Mouse (Mus musculus) right cerebral cortex, postnatal 4 days (tissue): ENCODE results near the gene Ntf3.

Source experiments
- DNase-seq: peaks from one replicate; pipeline ENCODE4 v3.0.0-alpha.2; 2022

The Ntf3 gene

DNA sequence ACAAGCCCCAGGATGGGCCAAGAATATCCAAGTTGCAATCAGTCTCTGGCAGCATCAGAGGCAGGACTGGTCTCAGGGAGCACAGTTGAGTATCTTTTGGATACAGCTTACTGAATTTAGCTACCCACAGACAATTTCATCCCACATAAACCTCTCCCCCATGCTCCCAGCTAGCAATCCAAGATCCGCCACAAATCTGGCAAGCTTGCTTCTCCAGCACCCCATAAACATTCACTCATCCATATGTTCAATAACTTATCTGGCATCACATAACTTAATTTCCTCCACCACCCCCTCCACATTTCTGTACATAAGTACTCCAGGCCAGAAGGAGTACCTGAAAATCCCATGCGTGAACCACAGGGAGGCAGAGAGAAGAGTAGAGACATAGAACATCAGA lies 10.8 kb downstream of the Ntf3 start:
- DNase-seq, result no peak

DNA sequence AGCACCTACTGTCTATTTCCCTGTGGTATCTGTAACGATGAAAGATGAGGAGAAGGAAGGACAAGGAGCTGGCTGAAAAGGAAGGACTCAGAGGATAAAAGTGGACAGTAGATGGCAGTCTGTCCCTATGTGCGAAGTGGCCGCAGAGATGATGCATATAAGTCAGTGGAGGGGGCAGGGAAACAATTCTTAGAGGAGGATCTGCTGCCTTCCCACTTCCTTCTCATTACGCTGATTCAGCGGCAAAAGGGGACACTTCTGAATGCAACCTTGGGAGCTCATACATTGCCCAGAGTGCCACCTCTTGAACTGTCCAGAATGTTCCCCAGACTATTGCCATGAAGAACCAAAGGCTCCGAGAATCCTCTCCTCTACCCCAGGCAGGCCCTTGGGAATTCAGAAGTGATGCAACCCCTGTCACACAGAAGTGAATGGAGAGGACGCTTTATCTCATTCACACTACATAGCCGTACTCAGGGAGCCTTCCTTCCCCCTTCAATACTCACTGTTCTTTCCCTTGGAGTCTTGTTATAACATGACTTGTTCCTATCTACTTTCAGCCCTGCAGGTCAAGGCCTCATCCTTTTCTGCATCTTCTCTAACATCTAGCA lies 12.2 kb downstream of the Ntf3 start:
- no peak for DNase-seq

DNA sequence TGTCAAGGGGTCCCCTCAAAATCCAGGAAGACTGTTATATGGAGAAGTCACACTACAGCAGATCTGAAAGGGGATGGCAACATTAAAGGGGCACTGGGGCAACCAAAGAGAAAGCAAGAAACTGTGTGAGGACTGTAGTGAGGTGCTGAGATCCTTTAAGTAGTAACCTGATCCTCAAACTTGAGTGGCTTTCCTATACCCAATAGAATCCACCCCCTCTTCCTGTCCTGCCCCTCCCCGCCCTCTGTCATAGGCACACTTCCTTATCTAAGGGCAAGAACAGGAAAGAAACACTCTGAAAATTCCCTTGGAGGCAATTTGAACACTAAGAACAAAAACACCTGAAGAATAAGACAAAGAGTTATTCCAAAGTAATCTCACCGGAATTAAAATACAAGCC lies 13.6 kb downstream of the Ntf3 start:
- no peak for DNase-seq

DNA sequence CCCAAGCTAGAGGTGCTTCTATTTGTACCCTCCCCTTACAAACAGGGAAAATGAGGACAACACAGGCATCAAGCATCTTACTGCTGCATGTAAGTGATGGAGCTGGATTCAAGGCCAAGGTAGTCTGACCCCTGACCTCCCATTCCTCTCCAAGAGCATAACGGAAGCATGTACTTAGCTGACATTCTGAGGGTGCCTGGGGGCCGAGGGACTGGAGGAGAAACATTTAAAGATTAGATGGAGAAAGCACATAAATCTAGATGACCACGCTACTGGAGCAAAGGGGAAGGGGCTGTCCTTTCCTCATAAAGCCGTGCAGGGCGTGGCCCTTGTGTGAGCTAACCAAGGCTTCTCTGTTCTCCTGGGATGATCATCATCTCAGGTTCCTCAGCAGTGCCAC lies 23.1 kb downstream of the Ntf3 start:
- DNase-seq, result no peak

DNA sequence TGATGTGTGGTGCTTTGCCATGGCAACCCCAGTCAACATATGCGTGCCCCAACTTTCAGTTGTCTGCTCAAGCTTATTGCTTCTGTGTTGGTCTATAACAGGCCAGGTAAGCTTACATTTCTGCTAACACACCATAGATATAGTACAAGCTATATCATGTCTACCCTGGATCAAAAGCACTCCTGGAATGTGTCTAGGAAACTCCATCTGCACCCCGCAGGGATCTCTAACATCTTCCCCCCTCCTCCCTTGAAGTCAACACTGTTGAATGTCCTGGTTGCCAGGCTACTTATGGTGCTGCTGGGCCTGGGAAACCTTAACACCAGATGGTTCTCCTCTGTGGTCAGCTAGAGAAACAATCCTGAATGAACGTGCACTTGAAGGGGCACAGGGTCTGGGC lies 24.0 kb downstream of the Ntf3 start:
- DNase-seq, result no peak

DNA sequence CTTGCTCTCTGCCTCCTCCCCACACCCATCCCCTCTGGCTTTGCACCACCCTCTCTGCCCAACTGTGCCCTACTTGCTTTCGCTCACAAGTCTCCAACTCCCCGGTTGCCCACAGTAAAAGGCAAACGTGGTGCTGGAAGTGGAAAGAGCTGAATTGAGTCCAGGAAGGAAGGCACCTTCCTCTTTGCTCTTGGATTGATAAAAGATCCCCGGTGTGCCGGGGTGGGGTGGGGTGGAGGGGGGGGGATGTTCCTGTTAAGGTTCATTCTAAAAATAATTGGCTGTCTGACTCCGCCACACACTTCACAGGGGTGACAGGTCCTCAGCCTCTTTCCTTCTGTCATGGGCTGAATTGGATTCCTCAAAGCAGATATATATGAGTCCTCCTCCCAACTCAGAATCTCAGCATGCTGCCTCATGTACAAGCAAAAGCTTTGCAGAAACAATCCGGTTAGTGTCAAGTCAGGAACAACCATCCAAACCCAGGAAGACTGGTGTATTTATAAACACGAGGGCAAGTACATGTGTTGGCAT lies 24.6 kb downstream of the Ntf3 start:
- no peak for DNase-seq

DNA sequence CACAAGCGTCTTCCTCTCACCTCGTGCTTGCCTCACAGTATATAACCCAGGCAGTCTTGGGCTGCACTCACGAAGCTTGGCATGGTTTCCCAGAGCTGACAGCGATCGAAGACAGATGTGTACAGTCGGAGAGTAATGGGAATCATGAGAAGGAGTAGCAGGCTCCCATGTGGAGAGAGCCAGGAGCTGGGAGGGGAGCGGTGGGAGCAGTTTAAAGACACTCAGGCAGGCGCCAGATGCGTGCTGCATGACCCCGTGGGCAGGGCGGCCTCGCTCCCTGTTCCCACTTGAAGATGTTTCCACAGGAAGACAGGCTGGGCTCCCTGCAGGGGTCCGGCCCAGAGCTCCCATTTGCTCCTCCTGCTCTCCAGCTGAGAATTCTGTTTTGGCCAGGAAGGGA lies 25.2 kb downstream of the Ntf3 start:
- DNase-seq, result no peak

DNA sequence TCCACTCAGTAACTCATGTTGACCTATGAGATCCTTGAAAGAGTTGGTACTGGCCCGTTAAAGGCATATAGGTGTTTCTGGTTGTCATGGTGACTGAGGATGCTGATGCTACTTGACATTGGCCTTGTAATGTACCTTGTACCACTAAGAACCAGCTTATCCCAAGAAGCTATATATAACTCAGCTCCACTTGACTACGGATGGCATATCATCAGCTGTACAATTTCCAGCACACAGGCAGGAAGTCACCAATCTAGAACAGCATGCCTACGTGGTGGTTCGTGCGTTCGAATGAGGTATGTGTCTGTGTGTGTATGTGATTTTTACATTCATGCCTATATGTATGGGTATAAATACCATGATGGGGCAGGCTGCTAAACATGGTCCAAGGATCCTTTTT lies 25.7 kb downstream of the Ntf3 start:
- no peak for DNase-seq

DNA sequence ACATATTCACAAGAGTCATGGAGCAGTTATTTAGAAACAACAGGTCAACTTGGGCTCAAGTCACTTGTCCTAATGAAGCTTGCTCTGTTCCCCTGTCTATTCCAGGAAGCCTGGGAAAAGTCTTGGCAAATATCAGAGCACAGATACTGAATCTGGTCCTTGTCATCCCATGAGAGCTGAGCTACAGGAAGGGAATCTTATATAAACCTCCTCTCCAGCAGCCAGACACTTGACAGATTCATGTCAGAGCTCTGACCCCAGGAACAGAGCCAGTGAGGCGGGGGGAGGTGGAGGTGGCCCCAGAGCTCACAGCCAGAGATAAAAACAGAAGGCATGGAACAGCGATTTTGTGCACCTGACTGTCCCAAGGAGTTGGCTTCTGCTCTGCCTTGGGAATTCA lies 26.3 kb downstream of the Ntf3 start:
- DNase-seq, result no peak

DNA sequence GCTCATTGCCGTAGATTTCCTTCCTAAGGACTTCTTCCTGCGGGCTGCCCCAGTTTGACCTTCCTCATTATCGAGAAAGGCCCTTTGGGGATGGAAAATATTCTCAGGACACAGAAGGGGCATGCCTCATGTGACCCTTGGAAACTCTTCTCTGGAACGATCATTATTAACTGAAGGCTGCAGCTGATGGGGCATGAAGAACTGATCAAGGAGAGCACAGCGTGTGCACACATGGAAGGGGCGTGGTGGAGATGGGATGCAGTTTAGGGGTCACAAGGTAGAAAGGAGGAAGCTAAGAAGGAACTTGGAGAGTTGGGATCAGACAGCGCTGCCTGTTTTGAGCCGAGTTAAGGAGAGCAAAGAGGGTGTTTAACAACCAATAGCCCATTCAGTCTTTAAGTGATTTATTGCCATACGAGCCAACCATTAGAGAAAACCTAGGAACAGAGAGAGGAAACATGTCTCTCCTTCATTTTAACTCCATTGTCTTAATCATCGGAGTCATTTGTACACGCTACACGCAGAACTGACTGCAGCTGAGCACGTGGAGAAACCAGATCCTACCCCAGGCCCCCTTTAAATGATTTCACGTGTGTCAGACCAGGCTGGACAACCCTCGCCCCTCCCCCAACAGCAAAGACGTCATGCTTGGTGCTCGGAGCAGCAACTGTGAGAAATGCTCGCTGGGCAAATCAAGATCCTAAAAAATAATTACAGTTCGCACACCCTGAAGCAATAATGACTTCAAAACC lies 32.4 kb downstream of the Ntf3 start:
- DNase-seq, result no peak

DNA sequence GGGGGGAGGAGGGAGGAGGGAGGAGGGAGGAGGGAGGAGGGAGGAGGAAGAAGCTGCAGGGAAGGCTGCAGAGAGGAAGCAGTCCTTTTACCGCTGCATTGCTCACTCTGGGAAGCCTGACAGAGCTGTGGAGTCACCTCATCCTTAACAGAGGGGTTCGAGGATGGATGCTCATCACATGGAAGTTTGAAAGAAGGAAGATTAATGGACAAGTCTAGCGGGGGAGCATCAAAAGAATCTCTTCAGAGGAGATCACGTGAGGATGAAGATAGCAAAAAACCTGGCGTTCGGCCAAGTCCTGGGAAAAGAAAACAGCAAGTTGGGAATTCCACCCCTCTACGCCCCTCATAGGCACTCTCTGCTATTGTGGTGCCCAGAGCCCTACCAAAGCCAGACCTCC lies 38.5 kb downstream of the Ntf3 start:
- DNase-seq, result no peak

DNA sequence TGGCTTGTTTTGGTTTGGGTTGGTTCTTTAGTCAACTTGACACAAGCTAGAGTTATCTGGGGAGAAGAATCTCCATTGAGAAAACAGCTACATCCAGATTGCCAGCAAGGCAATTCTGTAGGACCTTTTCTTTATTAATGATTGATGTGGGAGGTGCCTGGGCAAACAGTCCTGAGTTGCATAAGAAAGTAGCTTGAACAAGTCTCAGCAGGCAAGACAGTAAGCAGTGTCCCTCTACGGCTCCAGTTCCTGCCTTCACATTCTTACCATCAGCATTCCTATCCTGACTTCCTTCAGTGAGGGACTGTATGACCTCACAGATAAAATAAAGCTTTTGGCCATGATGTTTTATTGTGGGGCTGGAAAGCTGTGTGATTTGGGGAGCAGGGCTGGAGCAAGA lies 48.5 kb downstream of the Ntf3 start:
- DNase-seq, result no peak

DNA sequence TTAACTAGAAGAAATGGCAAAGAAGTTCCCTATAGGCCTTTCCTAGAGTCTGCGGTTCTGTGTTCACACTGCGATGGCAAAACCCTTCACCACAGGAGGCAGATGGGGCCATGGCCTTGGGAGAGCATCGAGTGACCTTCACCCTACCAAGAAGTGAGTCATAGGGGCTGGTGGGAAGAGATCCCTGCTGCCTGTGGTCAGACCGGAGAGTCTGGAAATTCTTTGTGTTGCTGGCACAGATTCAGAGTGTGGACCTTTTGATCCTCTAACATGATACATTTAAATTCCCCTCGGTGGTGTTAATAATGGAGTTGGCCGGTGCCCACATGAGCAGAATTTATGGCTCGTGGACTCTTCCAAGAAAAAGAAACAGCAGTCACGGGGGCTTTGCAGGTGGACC lies 49.5 kb downstream of the Ntf3 start:
- DNase-seq, result no peak

DNA sequence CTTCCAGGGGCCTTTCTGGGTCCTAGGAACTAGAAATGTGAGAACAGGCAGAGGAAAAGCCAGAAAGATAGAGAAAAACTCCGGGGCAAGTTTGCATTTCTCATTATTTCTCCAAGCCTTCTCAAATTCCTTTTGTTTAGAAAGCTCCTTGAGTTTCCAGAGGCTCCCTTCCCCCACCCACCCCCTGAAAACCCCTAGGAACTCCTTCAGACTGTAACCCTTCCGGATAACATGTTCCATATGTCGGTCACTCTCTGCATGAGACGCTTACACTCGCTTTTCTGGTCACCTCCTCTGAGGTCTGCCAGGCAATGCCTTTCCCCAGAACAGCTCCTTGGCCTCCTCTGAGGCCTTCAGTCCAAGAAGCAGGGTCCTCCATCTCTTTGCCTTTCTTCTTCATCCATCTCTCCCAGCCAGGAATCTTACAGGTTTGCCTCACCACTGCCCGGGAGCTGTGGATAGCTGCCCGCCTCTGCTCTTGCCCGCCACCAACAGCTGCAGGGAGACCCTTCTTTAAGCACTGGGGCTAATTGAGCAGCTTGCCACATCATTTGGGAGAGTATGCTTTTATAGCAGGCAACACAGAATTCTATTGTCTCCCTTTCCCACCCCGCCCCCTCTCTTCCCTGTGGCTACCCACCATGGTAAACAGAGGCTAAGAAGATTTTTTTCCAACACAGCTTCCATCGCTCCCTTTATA lies 51.6 kb downstream of the Ntf3 start:
- no peak for DNase-seq

DNA sequence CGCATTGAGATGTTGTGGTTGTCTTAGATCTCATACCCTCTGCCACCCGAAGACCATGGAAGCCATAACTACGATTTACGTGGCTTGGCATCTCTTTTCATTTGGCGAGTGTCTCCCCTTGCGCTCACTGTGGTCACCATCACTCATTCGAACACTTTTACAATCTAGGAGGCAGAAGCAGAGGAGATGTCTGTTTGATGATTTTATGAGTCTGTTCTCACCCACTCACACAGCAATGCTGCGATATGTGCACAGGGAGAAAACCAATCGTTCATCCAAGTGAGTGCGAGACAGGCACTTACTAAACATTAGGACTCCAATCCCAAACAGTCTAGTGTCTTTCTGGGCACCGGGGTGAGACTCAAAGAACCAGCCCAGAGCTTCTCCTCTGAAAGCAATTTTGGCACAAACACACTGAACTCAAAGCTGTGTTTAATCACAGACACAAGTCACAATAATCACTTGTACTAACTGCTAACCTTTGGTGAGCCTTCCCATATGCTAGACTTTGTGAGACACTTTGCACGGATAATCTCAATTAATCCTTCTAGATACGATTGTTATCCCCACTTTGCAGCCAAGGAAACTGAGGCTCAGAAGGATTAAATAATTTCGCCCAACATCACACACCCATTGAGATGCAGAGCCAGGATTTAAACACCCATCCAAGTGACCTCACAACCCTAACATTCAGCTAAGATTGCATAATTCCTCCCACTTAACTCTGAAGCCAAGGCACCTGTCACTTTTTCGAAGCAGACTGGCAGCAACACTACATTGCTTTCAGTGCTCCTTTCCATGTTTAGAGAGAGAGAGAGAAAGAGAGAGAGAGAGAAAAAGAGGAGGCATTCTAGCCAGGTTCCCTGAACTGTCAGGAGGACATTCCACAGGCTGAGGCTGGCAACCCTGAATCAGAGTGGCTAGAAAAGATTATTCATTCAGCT lies 55.5 kb downstream of the Ntf3 start:
- no peak for DNase-seq

DNA sequence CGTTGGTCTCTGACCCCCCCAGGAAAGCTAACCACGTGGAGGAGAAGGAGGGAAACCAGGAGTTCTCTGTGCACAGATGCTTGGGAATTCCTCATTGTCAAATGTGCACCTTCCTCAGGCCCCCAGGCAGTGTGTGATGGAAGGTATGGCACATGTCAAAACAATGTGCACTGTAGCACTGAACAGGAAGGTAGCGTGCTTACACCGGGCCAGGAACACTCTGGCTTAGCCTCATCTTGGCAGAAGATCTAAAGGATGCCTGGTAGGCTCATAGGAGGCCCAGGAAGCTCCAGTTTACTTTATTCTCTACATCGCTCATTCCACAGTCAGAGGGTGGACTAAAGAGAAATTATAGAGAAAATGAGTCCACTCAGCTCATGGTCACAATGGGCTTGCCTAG lies 57.5 kb downstream of the Ntf3 start:
- DNase-seq, result no peak

DNA sequence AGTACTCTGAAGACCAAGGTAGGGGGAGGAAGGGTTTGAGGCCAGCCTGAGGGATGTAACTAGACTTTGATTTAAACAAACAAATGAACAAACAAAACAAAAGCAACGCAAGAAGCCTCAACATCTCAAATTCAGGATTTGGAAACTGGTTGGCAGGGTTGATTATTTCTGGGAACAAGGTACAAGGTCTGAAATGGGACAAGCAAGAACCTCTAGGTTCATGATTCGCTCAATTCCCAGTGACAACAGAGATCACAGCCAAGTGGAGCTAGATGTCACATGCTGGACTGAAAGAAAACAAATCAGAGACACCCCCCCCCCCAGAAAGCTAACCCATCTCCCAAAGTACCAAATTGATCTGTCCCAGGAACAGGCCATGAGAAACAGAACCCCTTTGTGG lies 57.9 kb downstream of the Ntf3 start:
- no peak for DNase-seq

DNA sequence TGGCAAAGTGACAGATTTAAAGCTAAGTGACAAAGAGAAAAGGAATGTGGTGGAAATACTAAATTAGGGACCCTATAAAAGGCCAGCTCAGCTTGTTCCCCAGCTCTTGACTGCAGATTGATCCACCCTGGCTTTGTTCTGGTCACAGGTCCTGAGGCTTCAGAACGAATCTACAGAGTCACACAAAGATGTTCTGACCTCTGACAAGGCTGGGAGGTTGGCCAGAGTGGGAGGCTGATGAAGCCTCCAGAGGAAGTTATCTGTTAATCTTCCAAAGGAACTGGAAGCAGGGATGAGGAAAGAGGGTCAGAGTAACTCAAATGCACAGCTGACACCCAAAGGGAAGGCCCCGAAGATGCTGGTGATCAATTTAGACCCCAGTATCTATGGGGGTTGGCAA lies 59.3 kb downstream of the Ntf3 start:
- no peak for DNase-seq

DNA sequence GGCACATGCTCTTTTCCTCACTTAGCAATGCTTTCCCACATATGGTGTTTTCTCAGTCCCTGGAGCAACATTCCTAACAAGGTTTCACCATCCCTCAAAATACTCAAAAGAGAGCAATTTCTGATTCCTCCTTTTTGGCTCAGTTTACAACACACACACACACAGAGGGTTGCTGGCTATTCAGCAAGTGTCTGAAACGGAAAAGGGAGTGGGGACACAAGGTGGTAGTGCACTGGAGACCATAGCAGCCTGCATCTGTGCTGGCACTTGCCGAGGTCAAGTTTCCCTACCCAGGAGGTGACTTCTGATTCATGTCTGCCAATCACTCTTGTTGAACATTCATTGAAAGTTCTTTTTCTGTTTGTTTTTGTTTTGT lies 59.9 kb downstream of the Ntf3 start:
- DNase-seq, result no peak

DNA sequence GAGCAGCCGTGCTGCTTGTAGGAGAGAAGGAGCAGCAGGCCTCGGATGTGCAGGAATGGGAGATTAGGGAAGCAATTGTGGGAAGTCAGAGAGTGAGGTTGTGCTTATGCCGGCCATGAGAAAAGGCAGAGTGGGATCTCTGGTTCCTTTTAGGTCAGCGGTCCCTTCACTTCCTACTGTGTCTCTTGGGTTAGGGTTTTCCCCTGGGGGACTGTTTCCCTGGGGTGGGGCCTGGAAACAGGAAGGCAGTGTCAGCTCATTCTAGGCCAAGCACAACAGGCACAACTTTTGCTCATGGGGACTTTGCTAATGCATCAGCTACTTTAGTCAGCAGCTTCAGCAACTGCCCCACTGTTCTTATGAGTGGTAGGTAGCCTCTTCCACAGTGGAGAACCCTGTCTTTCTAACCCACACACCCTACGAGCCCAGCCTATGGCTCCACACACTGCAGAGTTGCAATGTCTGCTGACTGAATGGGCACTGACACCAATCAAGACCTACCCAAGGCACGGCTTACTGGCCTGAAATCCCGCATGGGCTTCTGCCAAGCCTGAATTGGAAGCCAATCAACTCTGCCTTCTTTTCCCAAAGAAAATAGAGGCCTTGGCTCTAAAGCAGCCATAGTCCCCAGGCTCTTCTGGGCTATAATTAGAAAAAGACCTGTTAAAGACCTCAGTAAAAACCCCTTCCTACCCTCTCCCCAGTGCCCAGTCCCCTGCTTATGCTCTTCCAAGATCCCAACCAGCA lies 60.5 kb downstream of the Ntf3 start:
- DNase-seq, result peak; percentile 51

DNA sequence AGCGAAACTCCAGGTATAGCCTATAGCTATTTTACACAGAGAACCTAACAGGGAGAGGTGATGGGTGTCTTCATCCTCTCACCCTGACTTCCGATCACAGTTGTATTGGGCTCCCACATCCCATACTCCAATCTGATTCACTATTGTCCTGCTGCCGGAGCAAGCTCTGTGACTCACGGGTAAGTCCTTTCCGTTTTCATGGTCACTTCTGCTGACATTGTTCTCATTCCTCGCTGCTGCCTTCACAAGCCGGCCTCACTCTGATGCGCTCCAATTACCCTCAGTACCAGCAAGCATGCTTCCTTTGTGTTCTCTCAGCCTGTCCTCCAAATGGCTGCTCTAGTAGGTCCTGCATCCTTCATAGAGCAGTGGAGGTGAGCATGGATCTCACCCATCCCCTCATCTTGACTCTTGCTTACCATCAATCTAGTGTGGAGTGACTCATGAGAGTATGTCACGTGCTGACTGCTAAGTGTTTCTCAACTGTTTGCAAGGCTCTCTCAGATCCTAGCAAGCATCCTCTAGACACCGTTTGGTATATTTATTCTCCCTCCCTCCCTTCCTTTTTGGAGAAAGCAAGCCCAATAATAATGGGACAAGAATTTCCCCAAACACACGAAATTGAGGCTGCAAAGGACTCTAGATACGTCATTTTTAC lies 61.5 kb downstream of the Ntf3 start:
- no peak for DNase-seq

DNA sequence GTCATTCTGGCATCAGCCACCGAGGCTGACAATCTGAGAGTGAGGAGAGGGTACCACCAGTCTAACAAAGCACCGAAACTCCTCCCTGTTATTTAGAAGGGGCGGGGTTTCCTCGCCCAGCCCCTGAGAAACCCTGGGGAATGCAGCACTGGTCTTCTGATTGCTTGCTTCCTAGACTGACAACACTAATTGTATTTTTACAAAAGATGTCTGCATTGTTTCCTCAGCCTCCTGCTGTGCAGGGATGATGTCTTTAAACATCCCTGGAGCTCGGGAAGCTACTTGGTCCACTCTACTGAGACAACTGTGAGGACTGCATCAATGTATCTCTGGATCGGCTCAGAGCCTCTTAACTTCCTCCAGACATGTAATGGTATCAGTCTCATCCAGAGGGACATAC lies 64.1 kb downstream of the Ntf3 start:
- DNase-seq, result no peak
